Mouse (Mus musculus) heart, embryonic 15.5 days (tissue): ENCODE results near the gene Marco. TPM values are rescaled to one million over a fixed set of nuclear protein-coding genes. Genes with fewer than 3 reads are reported as not detected.

Experiments
- ATAC-seq: fragments of 200-750 bp; cut with Nextera tagmentation; replicated peaks from 2 replicates; pipeline ENCODE4 v1.8.0; 2017; ENCODE audit warnings: low read depth, moderate TSS enrichment; ENCODE audit not compliant: insufficient number of reproducible peaks, insufficient read depth, low FRiP score
- H3K27ac ChIP-seq: fragments of 300-500 bp; sonication (generic); 2 replicates; pipeline ENCODE4 v1.5.1; 2015; ENCODE audit warnings: mild to moderate bottlenecking, inconsistent platforms
- H3K27me3 ChIP-seq: fragments of 300-500 bp; sonication (generic); 2 replicates; pipeline ENCODE4 v1.6.1; 2015; ENCODE audit warnings: inconsistent platforms
- H3K36me3 ChIP-seq: fragments of 300-500 bp; sonication (generic); 2 replicates; pipeline ENCODE4 v1.6.1; 2015; ENCODE audit warnings: mild to moderate bottlenecking, inconsistent platforms
- H3K4me1 ChIP-seq: fragments of 300-500 bp; sonication (generic); replicated peaks from 2 replicates; pipeline ENCODE4 v1.6.1; 2015; ENCODE audit warnings: inconsistent platforms
- H3K4me2 ChIP-seq: fragments of 300-500 bp; sonication (generic); 2 replicates; pipeline ENCODE4 v1.6.1; 2015; ENCODE audit warnings: inconsistent platforms, mild to moderate bottlenecking, moderate library complexity
- H3K4me3 ChIP-seq: fragments of 300-500 bp; sonication (generic); 2 replicates; pipeline ENCODE4 v1.5.1; 2015; ENCODE audit warnings: mild to moderate bottlenecking, inconsistent platforms
- H3K9ac ChIP-seq: fragments of 300-500 bp; sonication (generic); 2 replicates; pipeline ENCODE4 v1.6.1; 2015; ENCODE audit warnings: mild to moderate bottlenecking, inconsistent platforms
- H3K9me3 ChIP-seq: fragments of 300-500 bp; sonication (generic); replicated peaks from 2 replicates; pipeline ENCODE4 v1.6.1; 2016; ENCODE audit warnings: inconsistent platforms
- WGBS: fragments of 180-500 bp; shearing (Covaris S2); methylation state at CpG from one replicate; pipeline ENCODE4 v1.1.7; 2015; ENCODE audit warnings: mixed read lengths; 5-methylcytosine and 5-hydroxymethylcytosine counted together
- polyA plus RNA-seq: library from polyadenylated mRNA; unstranded; fragments of >200 nt; fragmentation: Nextera tagmentation; extraction: Ambion mirVana; gene quantifications from 2 replicates; pipeline ENCODE4 v1.2.1, GENCODE M21; 2015

The Marco gene
- polyA plus RNA-seq, 1 experiment from 2014 or later = 0.13 TPM

DNA sequence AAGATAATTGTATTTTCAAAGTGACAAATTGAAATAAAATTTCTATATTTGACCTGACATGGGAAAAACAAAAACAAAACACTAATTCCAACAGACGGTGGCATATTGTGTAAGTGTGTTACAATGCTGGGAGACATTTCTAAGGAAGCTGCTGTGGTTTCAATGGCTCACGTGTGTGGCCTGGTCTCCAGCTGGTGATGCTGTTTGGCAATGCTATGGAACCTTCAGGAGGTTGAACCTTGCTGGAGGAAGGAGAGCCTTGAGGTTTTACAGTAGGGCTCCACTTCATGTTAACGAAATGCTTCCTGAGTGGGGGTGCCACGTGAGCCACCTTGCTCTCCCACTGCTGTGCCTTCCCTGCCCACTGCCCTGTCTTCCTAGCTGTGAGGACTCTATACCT, 6.8 kb downstream of the Marco start:
- H3K4me2 ChIP-seq = no peak overlapping the region
- H3K36me3 ChIP-seq = no peaks in the 10 kb centered on the region
- H3K27me3 ChIP-seq = no peaks in the 10 kb centered on the region
- ATAC-seq = no peak
- no peak overlapping the region for H3K4me3 ChIP-seq
- H3K9me3 ChIP-seq = no peaks in the 10 kb centered on the region
- no peak overlapping the region for H3K27ac ChIP-seq
- WGBS = 66% methylated on average over 4 of the region's 4 CpGs
- H3K9ac ChIP-seq = no peak overlapping the region
- no peaks in the 10 kb centered on the region for H3K4me1 ChIP-seq

DNA sequence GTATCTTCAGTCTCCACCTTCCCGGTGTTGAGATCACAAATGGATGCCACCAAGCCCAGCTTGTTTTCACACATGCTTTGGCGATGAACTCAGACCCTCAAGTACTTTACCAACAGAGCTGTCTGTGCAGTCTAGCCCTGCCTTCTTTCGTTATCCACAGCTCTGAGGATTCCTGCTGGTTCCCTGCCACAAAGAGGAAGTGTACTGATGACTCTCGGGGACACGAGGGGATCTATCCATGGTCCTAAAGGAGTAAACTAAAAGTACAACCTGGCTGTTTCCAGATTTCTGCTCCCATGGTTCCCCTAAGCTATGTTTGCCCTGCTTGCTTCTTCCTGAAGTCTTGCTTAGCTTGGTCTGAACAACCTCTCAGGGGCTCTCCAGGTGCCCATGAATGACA, 23.9 kb downstream of the Marco start:
- WGBS = 9% methylated on average over 5 of the region's 5 CpGs
- Histone ChIP-seq H3K9me3 (no peaks in the 10 kb centered on the region), H3K27ac (no peak overlapping the region), H3K4me3 (no peak overlapping the region), H3K9ac (no peak overlapping the region), H3K36me3 (no peaks in the 10 kb centered on the region), H3K4me2 (no peak overlapping the region), H3K27me3 (no peaks in the 10 kb centered on the region), H3K4me1 (no peaks in the 10 kb centered on the region)
- ATAC-seq = no peak

DNA sequence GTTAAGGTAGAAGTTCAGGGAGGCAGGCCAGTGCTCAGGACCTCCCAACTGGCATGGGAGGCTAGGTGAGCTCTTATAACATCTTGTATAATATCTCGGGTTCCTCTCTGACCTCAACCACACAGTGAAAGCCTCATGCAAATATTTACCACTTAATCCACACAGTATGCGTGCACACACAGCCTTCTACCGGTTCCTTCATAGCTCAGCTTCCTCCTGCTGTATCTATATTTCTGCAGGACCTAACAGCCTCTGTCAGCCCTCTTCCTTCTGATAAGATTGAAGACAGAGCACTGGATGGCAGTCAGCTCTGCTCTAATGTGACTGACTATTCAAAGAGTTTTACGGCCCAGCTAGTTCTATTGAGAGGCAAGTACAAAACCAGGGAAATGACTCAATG, 30.0 kb downstream of the Marco start:
- no peak for ATAC-seq
- Histone ChIP-seq H3K27me3 (no peaks in the 10 kb centered on the region), H3K4me1 (no peaks in the 10 kb centered on the region), H3K27ac (no peak overlapping the region), H3K9me3 (no peaks in the 10 kb centered on the region), H3K4me3 (no peak overlapping the region), H3K9ac (no peak overlapping the region), H3K36me3 (no peaks in the 10 kb centered on the region), H3K4me2 (no peak overlapping the region)
- WGBS = 44% methylated on average over 4 of the region's 4 CpGs

DNA sequence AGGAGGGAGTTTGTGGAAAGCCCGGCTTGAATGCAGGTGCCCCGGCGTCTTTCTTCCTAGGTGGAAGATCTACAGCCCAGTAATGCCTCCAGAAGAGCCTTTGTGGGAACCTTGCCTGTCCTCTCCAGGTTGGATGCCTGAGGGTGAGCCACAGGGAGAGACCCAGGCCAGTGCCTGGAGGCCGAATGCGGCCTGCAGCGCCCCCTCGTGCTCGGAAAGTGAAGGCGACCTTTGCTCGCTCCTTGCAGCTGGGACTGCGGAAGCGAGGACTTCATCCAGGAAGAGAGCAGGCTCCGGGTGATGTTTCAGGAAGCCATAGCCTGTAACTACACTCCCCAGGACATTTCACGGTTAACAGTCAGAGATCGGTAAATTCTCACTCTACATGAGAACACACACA, 35.9 kb downstream of the Marco start:
- WGBS = 14% methylated on average over 15 of the region's 15 CpGs
- no peak overlapping the region for H3K27ac ChIP-seq
- no peaks in the 10 kb centered on the region for H3K36me3 ChIP-seq
- no peak for ATAC-seq
- H3K9ac ChIP-seq = no peak overlapping the region
- no peaks in the 10 kb centered on the region for H3K9me3 ChIP-seq
- no peaks in the 10 kb centered on the region for H3K27me3 ChIP-seq
- no peaks in the 10 kb centered on the region for H3K4me1 ChIP-seq
- no peak overlapping the region for H3K4me3 ChIP-seq
- H3K4me2 ChIP-seq = no peak overlapping the region

DNA sequence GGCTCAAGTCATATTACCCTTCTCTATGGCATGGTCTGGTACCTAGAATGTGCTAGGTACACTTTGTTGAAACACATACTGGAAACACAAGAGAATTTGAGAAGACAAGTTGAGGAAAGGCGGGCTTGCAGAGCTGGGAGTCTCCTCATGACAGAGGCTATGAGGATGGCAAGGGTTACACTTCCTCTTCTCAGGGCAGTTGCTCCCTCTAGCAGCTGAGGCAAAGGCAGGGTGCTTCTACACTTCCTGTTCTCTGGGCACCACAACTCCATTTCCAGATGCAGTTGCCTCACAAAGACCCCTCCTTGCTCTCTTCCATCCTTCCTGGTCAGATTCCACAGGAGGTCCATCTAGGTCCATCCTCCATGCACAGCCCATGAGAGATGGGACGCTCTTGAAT, 37.5 kb downstream of the Marco start:
- no peak overlapping the region for H3K9ac ChIP-seq
- H3K9me3 ChIP-seq = no peaks in the 10 kb centered on the region
- WGBS = 87% methylated on average over 2 of the region's 2 CpGs
- H3K36me3 ChIP-seq = no peaks in the 10 kb centered on the region
- no peak overlapping the region for H3K4me3 ChIP-seq
- no peaks in the 10 kb centered on the region for H3K4me1 ChIP-seq
- H3K27ac ChIP-seq = no peak overlapping the region
- H3K27me3 ChIP-seq = no peaks in the 10 kb centered on the region
- H3K4me2 ChIP-seq = no peak overlapping the region
- no peak for ATAC-seq

DNA sequence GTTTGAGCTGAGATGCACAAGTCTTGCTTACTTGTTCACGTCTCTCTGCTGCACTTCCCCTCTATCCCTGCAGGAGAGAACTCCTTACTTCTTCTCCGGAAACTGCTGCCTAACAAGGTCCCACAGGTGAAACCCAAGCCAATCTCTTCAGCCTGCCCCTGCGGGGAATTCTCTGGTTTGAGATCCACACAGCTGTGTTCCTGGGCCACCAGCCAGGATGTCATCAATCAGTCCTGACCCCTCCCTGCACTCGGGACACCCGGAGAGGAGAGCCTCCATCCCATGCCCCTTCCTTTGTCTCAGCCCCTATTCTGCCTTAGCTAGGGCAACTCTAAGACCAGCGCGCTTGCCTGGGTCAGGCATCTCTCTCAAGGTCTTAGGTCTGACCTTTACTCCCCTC, 38.1 kb downstream of the Marco start:
- 27% methylated on average over 7 of the region's 7 CpGs for WGBS
- no peaks in the 10 kb centered on the region for H3K9me3 ChIP-seq
- no peak overlapping the region for H3K4me3 ChIP-seq
- H3K27ac ChIP-seq = no peak overlapping the region
- H3K4me1 ChIP-seq = no peaks in the 10 kb centered on the region
- no peaks in the 10 kb centered on the region for H3K27me3 ChIP-seq
- H3K36me3 ChIP-seq = no peaks in the 10 kb centered on the region
- no peak overlapping the region for H3K9ac ChIP-seq
- no peak overlapping the region for H3K4me2 ChIP-seq
- no peak; the same call in 1 of the 2 replicates for ATAC-seq

DNA sequence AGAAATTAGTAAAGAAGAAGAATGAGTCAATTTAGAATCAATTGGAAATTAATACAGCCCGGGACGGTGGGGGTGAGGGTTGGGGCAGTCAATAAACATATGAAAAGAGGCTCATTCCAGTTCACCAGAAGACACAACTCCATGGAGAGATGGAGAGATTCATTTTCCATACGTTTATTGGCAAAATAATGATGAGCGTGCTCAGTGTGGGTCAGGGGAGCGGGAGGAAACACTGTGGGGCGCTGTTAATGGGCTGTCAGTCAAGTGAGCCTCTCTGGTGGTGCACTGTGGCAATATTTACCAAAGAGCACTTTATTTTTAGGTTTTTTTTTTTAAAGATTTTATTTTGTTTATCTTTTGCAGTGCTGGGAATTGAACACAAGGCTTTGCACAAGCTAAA, 45.8 kb downstream of the Marco start:
- Histone ChIP-seq H3K4me2 (no peak overlapping the region), H3K36me3 (no peaks in the 10 kb centered on the region), H3K9me3 (no peaks in the 10 kb centered on the region), H3K4me3 (no peak overlapping the region), H3K27me3 (no peaks in the 10 kb centered on the region), H3K4me1 (no peaks in the 10 kb centered on the region), H3K9ac (no peak overlapping the region), H3K27ac (no peak overlapping the region)
- no peak for ATAC-seq
- WGBS = 76% methylated on average over 6 of the region's 6 CpGs

DNA sequence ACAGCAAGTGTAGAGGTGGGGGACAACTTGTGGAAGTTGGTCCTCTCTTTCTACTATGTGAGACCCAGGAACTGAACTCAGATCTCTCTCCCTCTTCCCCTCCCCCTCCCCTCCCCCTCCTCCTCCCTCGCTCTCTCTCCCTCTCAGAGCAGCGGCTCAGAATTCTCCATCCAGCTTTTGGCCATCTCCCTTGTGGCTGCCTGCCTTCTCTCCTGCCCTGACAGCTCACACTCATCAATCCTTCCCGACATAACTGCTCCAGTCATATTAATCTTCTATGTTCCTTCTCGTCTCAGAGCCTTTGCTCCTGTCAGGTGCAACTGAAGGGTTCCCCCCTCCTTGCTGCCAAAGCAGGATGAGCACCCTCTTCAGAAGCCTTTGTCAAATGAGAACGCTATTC, 46.3 kb downstream of the Marco start:
- Histone ChIP-seq H3K4me1 (no peaks in the 10 kb centered on the region), H3K4me2 (no peak overlapping the region), H3K4me3 (no peak overlapping the region), H3K9me3 (no peaks in the 10 kb centered on the region), H3K27me3 (no peaks in the 10 kb centered on the region), H3K27ac (no peak overlapping the region), H3K9ac (no peak overlapping the region), H3K36me3 (no peaks in the 10 kb centered on the region)
- 37% methylated on average over 5 of the region's 5 CpGs for WGBS
- no peak for ATAC-seq

DNA sequence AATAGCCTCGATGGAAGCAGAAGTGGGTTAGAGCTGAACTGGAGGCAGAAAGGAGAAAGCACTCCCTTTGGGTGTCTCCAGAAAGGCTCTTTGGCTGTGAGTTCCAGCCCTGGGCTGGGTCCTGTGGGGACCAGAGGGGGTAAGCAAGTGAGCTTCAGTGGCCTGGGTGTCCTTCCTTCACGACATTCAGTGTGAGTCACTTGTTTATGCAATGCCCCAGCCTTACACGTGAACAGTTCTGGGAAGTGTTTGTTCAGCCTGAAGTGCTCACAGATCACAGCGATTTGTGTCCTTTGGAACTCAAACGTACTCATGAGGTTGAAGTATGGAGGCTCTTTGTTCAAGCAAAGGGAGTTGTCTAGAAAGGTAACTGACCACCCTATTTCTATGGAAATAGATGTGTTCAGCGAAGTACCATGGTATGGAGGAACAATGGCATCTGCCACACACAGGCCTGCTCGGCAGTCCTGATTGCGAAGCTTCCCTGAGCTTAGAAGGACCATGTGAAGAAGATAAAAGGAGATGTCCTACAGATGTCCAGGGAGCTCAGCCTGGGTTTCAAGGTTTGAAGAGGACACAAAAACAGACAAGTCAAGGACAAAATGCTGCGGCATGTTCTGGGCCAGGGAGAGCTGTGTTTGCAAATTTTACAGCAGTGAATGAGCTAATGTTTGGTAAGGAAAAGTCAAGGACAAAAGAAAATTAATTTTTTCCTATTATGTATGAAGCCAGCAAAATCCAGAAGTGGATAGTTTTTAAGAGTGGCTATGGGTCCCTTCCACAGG, 53.1 kb downstream of the Marco start:
- Histone ChIP-seq H3K36me3 (no peaks in the 10 kb centered on the region), H3K27me3 (no peaks in the 10 kb centered on the region), H3K4me1 (no peaks in the 10 kb centered on the region), H3K9me3 (no peaks in the 10 kb centered on the region), H3K9ac (no peak overlapping the region), H3K4me2 (no peak overlapping the region), H3K27ac (no peak overlapping the region), H3K4me3 (no peak overlapping the region)
- ATAC-seq = no peak
- 71% methylated on average over 9 of the region's 9 CpGs for WGBS

DNA sequence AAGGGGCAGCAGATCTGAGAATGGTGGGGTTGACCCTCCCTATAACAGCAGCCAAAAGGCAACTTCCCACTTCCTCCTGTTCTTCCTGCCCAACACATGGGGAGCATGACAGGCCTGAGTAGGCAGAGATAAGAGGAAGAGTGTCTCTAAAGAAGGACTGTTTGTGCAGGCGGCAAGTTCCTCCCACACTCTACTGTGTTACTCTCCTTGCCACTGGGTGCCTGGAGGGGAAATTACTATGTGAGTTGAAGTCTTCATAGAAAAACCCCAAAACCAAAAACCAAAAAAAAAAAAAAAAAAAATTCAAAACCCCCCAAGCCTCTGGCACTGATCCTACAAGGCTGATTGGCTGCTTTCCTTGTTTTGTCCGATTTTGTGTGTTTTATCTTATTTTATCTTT, 55.2 kb downstream of the Marco start:
- no peak overlapping the region for H3K9ac ChIP-seq
- H3K4me1 ChIP-seq = no peaks in the 10 kb centered on the region
- no peaks in the 10 kb centered on the region for H3K9me3 ChIP-seq
- H3K36me3 ChIP-seq = no peaks in the 10 kb centered on the region
- no peak overlapping the region for H3K27ac ChIP-seq
- WGBS = 20% methylated on average over 2 of the region's 2 CpGs
- ATAC-seq = no peak
- H3K4me3 ChIP-seq = no peak overlapping the region
- no peaks in the 10 kb centered on the region for H3K27me3 ChIP-seq
- no peak overlapping the region for H3K4me2 ChIP-seq

DNA sequence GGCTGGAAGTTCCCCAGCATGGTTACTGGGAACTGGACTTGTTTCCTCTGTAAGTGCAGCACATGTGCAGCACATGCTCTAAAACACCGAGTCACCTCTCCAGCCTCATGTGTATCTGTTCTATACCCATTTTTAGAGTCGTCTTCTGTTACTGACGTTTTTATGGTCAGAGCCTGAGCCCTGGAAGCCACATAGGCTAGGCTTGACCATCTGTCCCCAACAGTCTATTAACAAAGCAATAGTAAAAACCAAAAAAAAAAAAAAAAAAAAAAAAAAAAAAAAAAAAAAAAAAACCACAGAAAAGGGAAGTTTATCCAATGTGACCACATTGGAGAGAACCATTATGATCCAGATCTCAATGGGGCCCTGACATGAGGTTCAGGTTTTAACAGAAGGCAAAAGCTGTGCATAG, 61.6 kb downstream of the Marco start:
- Histone ChIP-seq H3K9me3 (no peaks in the 10 kb centered on the region), H3K27me3 (no peaks in the 10 kb centered on the region), H3K4me1 (no peaks in the 10 kb centered on the region), H3K4me2 (no peak overlapping the region), H3K9ac (no peak overlapping the region), H3K36me3 (no peaks in the 10 kb centered on the region), H3K4me3 (no peak overlapping the region), H3K27ac (no peak overlapping the region)
- WGBS = 61% methylated on average over 3 of the region's 3 CpGs
- no peak for ATAC-seq

DNA sequence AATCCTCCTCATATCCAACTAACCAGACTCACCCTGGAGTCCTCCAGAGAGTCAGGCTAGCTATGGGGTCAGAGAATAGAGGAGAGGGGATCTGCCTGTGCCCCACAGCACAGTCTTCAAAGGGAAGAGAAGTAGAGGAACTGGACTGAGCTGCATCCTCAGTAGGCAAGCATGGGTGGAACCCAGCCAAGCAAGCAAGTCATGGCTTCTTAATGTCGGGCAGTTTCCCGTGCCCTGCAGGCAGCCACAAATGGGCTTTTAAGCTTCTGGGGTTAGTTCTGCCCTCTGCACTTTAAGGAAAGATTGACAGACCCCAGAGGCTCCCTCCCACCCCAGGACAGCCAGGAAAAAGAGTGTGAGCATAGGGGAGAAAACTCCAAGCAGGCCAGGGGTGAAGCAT, 63.2 kb downstream of the Marco start:
- ATAC-seq = no peak
- H3K9me3 ChIP-seq = no peaks in the 10 kb centered on the region
- no peaks in the 10 kb centered on the region for H3K4me1 ChIP-seq
- 37% methylated on average over 2 of the region's 2 CpGs for WGBS
- no peak overlapping the region for H3K4me2 ChIP-seq
- no peaks in the 10 kb centered on the region for H3K27me3 ChIP-seq
- H3K36me3 ChIP-seq = no peaks in the 10 kb centered on the region
- H3K27ac ChIP-seq = no peak overlapping the region
- no peak overlapping the region for H3K9ac ChIP-seq
- no peak overlapping the region for H3K4me3 ChIP-seq
